Mouse (Mus musculus) gastrocnemius, postnatal 36 days (tissue): ENCODE measurements at regions not wholly inside any gene's neighbourhood (a gene's known extent, or its start where the extent isn't known, plus 50 kb on each side); places are given as distances from the start of the nearest gene placed in this dataset.
A peak's percentile ranks its signal among the peaks of the same experiment; 100 is the strongest.
"Not testable (repeated sequence)": the region's sequence is repeated elsewhere in the genome, so short reads cannot be mapped to it uniquely, and the experiment has no call there.

Experiments
- DNase-seq, 2 experiments: peaks; one replicate each; pipeline ENCODE4 v3.0.0; 2022
- intact Hi-C: fragments of 180-260 bp; cut with DNase I; formaldehyde crosslinking; loops from one replicate; pipeline ENCODE4 v1.15.1; 2025

DNA sequence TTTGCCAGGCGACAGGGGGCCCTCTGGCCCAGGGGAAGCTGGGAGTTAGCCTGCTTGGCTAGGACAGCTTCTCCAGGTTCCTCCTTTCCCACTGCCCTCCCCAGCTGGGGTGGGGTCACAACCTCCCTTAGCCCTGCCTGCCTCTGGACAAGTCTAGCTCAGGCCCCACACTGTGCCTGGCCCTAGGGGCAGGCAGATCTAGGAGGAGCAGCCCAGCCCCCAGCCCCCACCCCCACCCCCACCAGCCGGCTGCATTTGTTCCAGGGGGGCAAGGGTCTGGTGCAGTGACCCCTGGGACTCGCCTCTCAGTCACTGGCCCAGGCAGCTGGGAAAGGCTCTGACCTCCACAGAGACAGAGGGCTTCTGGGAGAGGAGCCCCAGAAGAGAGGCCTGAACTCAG, 381.9 kb downstream of the Sox9 start:
- intact Hi-C loops = loop anchor here (2.0 kb wide), 2 partner anchors 955 to 1625 kb away; no protein-coding TSS in a partner anchor
- no peak for DNase-seq

DNA sequence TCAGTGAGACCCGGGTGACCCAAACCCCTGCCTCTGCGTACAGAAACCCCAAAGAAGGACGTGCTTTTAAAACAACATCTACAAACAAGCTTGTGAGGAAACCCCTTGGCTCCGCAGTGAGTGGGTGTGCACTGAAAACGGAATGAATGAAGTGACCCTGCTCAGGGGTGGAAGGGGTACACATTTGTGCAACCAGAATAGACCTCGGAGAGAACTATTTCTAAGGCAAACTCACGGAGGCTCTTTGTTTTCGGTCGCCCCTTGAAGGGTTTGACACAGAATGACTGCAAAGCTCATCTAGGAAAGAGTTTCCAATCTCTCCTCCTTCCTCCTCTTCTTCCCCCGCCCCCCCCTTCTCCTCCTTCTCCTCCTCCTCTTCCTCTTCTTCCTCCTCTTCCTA, 382.5 kb downstream of the Sox9 start:
- DNase-seq = no peak
- intact Hi-C loops = loop anchor here (2.0 kb wide), 2 partner anchors 956 to 1626 kb away; no protein-coding TSS in a partner anchor

DNA sequence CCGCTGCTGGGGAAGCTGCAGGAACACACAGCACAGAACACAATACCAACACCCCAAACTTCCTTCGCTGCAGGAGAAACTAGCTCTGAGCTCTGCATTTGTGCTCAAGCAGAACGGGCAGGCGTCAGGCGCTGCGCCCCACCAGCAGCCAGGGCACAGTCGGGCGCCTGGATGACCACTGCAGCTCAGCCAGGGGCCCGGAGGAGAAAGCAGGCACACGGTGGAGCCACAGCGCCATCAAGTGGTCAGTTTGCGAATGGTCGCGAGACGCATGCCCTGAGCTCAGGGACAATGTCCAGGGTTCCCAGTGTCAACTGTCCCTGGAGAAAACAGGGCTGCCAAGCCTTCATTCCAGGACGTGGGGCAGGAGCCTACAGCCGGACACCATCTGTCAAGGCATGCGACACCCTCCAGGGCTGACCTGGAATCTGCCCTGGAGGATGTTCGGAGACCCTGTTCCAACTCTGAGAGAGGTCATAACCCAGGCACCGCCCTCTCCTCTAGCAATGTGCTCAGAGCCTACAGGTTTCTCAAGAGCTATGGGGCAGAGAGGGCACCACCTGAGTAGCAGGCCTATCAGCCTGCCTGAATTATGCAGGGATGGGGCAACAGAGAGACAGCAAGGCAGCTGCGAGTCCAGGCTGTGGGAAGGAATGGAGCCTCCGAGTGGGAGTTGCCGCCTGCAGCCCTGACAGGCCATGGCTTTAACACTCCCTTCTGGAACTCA, 383.2 kb downstream of the Sox9 start:
- DNase-seq = peak; percentile 76 to 84
- intact Hi-C loops = loop anchor here (2.0 kb wide), 2 partner anchors 956 to 1626 kb away; no protein-coding TSS in a partner anchor

DNA sequence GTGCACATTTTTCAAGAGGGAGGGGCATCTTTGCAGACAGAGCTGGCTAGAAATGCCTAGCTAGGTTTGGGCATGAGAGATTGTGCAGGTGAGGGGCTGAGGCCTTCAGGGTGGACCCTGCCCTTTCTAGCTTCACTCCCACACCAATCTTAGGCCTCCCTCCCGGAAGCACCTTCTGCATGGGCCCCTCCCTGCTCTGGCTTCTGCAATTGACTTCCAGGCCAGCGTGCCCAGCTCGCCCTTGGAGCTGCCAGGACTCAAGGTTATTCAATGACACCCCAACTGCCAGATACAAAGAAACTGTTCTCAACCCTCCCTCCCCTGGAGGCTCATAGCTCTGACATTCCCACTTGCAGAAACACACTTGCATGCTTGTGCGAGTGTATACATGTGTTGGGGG, 384.5 kb downstream of the Sox9 start:
- intact Hi-C loops = loop anchor here (2.0 kb wide), 1 partner anchor 382 kb away; no protein-coding TSS in a partner anchor
- no peak for DNase-seq

DNA sequence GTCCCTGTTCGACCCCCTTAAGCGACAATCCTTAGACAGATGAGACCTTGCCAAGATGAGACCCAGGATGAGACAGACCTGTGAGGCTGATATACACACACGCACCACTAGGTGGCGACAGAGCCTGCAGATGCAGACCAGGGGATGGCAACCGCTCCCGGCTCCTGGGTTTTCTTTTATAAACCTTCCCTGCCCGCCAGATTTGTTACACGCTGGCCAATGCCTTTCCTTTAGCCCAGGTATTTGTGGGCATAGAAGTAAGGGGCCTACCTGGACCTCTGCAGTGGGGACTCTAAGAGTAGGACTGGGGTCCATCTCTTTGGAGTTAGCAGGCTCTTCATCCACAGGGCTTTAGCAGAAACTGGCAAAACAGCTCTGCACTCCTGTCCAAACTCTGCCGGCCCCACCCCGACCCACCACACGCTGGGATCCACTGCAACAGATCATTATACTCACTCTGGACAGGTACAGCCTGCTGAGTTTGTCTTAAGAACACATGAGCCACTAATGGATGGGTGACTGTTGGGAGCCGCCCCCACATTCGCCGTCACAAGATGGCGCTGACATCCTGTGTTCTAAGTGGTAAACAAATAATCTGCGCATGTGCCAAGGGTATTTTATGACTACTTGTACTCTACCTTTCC, 390.6 kb downstream of the Sox9 start:
- intact Hi-C loops = loop anchor here (10.0 kb wide), 1 partner anchor 242 kb away; no protein-coding TSS in a partner anchor
- DNase-seq = peak; percentile 54 to 65

DNA sequence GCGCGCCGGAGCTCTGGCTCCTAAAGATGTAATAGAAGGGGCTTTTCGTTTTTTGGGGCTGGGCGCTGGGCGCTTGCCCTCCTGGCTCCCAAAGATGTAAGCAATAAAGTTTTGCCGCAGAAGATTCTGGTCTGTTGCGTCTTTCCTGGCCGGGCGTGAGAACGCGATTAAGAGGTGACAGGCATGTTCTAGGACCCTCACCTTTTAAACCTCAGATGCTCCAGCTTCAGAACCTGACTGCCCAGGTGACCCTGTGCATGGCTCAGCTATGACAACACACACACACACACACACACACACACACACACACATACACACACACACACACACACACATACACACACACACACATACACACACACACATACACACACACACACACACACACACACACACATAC, 391.3 kb downstream of the Sox9 start:
- DNase-seq = not testable (repeated sequence)
- intact Hi-C loops = loop anchor here (10.0 kb wide), 1 partner anchor 241 kb away; no protein-coding TSS in a partner anchor

DNA sequence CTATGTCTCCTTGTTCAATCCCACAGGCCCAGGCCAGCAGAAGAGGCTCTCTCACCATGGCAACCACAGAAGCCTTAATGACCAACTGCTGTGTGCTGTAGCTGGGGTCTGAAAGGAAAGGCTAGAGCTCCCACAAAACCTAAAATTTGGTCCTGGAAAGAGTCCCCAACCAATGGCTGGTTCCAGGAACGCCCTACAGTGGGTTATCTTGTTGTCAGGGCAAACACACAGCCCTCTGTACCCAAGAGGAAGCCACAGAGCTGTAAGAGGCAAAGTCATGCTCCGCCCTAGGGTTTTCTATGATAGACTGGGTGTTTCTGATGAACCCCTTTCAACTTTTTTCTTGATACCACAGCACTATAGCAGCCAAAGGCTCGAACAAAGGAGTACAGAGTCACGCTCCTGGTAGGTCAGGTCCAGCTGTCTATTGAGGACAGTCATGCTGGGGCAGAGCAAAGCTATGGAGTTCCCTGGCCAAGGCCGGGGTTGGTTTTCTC, 392.0 kb downstream of the Sox9 start:
- intact Hi-C loops = loop anchor here (2.0 to 10.0 kb wide), 2 partner anchors 123 to 241 kb away; no protein-coding TSS in a partner anchor
- no peak for DNase-seq

DNA sequence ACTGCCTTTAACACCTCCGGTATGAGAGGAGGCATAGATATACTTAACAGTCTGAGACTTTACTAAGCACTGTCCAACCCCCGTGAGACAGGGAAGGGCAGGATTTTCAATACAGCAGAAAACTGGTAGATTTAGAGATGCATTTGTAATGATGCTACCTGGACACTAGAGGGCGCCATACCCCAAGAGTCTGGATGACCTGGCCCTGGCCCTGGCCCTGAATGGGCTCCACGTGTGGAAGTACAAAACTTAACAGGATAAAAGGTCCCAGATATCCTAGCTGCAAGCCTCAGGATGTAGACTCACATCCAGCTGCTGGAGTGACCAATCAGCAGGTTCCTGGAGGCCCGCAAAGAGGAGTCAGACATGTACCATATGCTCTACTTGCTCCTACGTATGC, 393.3 kb downstream of the Sox9 start:
- DNase-seq = no peak
- intact Hi-C loops = loop anchor here (2.0 to 10.0 kb wide), 3 partner anchors 121 to 437 kb away; no protein-coding TSS in a partner anchor

DNA sequence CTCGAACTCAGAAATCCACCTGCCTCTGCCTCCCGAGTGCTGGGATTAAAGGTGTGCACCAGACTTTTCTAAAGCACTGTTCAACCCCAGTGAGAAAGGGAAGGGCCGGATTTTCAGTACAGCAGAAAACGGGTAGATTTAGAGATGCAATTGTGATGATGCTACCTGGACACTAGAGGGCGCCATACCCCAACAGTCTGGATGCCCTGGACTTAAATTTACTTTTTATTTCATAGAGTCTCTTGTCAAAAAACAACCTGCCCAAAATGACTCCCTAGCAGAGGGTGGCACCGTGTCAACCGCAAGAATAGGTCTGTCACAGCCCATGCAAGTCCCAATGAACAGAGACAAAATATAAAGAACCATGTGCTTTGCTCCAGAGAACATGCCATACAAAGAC, 394.2 kb downstream of the Sox9 start:
- intact Hi-C loops = loop anchor here (5.0 to 10.0 kb wide), 2 partner anchors 239 to 436 kb away; no protein-coding TSS in a partner anchor
- no peak for DNase-seq

DNA sequence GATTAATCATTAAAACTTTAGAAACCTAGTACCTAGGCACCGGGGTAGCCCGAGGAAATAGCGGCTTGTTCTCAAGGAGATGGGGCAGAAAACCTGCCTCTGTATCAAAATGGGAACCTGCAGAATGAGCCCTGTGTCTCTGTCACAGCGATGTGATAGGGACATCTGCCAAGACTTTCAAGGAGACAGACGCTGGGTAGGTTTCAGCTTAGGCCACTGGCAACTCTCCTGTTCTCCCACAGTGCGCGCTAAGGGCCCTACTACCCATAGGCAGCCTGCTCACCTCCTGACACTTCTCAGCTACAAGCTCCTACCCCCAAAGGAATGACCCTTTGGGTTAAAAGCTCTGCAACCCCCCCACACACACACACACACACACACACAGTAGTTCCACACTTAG, 396.4 kb downstream of the Sox9 start:
- intact Hi-C loops = loop anchor here (5.0 to 10.0 kb wide), 2 partner anchors 236 to 434 kb away; no protein-coding TSS in a partner anchor
- no peak for DNase-seq

DNA sequence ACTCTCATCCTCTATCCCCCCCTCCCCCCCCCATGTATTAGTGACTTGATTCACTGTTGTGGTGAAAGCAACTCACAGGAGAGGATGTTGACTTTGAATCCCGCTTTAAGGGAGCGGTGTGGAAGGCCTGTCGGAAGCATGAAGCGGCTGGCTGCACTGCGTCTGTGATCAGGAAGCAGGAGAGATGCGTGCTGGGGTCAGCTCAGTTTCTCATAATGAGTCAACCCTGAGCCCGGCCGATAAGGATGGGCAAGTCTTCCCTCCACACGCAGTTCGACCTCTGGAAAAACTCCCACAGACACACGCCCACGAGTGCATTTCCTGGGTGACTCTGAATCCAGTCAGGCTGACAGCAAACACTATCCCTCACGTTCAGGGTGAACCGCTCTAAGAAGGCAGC, 398.0 kb downstream of the Sox9 start:
- no peak for DNase-seq
- intact Hi-C loops = loop anchor here (5.0 to 10.0 kb wide), 2 partner anchors 442 to 635 kb away; no protein-coding TSS in a partner anchor

DNA sequence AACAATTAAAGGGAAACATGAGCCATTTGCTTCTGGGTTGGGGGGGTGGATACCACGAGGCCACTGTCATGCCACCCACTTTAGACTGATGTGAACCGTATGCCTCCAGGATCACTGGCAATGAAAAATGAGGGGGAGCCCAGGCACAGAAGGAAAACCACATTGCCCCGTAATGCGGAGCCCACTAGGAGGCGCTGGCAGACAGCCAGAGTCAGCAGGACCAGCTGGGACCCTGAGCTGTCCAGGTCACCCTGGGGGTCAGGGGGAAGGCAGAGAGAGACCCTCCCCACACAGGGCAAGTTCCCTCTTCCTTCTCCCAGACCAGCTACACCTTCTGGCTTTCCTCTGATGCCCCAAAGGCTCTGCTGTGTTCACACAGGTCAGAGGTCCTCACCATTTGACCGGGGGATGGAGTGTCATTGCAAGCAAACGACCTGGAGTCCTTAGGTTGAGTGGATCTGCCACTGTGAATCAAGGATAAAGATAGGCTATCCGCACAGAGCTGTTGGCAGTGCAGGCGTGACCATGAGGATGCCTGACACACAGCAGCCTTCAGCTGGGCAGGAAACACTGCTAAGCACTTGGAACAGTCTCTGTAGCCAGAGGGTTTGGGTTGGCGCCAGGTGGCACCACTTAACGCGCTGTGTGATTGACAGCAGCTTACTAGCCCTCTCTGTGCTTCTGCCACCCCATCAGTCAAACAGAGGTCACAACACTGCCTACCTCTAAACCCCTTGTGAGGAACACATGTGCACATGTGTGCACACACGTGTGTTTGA, 400.2 kb downstream of the Sox9 start:
- intact Hi-C loops = loop anchor here (5.0 to 10.0 kb wide), 2 partner anchors 440 to 633 kb away; no protein-coding TSS in a partner anchor
- DNase-seq = no peak

DNA sequence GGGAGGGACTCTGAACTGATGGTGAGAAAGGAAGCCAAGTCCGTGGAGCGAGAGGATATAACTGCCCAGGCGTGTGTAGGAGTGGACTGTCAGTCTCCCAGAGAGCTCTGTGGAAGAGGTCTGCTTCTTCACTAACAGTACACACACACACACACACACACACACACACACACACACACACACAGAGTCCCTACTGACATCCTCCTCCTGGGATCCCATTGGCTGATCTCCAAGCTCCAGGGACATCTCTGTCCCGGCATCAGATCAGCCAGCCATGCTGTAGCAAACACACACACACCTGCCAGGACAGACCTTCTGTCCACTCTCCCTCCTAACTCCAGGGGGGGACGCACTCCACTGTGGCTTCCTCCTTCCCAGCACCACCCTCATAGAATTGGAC, 401.5 kb downstream of the Sox9 start:
- intact Hi-C loops = loop anchor here (5.0 to 10.0 kb wide), 2 partner anchors 439 to 631 kb away; no protein-coding TSS in a partner anchor
- no peak for DNase-seq

DNA sequence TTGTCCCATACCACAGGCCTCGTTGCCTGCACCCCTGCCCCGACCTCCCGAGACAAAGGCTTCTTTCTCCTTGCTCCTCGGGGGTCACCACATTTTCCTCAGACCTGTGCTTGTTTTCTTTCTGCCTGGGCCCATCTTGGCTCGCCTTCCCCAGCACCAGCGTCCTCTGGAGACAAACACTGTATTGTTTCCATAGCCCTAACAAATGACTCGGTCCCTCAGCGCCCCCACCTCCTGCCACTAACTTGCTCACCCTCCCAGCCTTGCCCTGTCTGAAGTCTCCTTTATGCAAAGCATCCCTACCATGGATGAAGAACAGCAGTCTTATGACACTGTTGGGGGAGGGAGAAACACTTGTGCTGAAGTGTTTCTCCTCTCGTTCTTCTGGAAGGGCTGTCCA, 402.1 kb downstream of the Sox9 start:
- intact Hi-C loops = loop anchor here (5.0 to 10.0 kb wide), 2 partner anchors 438 to 631 kb away; no protein-coding TSS in a partner anchor
- no peak for DNase-seq

DNA sequence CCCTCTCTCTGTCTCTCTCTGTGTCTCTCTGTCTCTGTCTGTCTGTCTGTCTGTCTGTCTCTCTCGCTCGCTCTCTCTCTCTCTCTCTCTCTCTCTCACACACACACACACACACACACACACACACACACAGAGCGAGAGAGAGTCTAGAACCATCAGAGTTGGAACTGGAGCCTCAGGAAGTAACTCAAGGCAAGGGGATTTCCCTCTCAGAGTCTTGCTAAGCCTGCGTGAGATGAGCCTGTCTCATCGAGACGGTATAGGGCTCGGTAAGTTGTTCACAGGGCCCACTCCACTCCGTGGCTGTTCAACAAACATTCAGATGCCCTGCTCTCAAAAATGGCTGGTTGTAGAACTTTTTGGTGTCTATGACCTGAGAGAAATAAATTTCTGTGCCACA, 405.4 kb downstream of the Sox9 start:
- intact Hi-C loops = loop anchor here (10.0 kb wide), 1 partner anchor 627 kb away; no protein-coding TSS in a partner anchor

DNA sequence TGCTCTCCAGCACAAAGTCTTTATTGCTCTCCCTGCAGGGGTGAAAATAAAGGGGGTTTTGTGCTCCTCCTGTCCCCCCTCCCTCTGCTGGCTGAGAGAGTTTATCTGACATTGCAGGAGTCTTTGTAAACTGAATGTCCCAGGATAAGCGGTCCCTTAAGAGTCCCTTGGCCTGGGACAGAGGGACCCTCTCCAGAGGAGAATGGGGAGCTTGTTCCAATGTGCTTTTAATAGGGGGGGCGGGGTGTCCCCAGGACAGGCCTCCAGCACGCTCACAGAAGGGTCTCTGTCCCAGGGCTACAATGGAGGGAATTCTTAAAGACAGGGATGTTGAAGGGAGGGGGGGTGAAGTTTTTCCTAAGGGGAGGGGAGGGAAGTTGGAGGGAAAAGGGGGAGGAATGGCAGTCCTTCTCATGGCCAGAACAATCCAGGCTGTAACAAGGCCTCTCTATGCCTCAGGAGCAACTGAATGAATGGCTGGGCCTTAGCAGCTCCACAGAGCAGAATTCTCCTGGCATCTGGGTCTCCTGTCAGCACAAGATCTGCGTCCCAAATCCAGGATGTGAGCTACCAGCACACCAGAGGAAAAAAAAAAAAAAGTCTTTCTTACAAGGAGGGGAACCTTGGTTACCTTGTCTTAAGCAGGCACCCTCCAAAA, 406.4 kb downstream of the Sox9 start:
- no peak for DNase-seq
- intact Hi-C loops = loop anchor here (10.0 kb wide), 1 partner anchor 626 kb away; no protein-coding TSS in a partner anchor

More for the DNA sequence above, 405.4 kb downstream of the Sox9 start:
- DNase-seq = no peak

DNA sequence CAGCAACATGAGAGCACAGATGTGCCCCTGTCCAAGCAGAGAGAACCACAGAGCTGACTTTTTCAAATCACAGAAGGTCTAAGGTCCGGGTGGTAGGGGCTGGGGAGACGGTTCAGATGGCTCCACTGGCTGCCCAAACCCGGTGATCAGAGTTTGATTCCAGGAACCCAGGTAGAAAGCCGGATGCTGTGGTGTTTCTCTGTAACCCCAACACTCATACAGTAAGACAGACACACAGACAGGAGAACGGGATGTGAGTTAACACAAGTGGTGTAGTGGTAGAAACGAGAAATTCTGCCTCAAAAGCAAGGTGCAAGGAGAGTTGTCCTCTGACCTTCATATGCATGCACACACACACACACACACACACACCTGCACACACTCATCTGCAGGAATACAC, 408.0 kb downstream of the Sox9 start:
- peak in 1 of 2 experiments; percentile 4 for DNase-seq
- intact Hi-C loops = no loop called here

DNA sequence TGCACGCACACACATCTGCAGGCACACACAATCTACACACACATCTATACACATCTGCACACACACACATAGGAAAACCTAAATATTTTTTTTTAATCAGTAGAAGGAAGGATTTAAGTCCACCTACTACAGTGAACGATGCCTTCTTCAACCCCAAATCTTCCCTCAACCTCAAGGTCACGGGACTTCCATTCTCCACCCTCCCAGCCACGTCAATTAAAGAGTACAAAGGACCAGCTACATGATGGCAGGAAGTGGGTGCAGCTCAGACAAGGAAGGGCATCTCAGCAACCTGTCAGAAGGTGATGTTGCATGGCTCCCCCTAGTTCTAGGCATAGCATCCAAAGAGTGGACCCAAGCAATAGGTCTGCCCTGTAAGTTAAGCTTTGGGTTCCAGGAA, 408.5 kb downstream of the Sox9 start:
- DNase-seq = peak in 1 of 2 experiments; percentile 6
- intact Hi-C loops = no loop called here

DNA sequence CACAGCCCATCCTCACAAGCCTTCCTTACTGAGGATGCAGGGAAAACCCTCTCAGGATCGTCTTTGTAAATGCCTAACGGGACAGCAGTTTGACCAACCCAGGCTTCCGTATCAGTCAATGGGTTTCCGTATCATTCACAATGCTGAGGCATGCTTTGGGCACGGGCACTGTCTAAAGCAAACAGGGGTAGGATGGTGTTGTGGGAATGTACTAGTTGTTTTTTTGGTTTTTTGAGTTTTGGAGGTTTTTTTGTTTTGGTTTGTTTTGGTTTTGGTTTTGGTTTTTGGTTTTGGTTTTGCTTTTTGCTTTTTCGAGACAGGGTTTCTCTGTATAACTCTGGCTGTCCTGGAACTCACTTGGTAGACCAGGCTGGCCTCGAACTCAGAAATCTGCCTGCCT, 409.0 kb downstream of the Sox9 start:
- DNase-seq = no peak
- intact Hi-C loops = no loop called here
